Mouse (Mus musculus): ENCODE data around the gene Edem2.
A peak's percentile ranks its signal among the peaks of the same experiment; 100 is the strongest.

The Edem2 gene

DNA sequence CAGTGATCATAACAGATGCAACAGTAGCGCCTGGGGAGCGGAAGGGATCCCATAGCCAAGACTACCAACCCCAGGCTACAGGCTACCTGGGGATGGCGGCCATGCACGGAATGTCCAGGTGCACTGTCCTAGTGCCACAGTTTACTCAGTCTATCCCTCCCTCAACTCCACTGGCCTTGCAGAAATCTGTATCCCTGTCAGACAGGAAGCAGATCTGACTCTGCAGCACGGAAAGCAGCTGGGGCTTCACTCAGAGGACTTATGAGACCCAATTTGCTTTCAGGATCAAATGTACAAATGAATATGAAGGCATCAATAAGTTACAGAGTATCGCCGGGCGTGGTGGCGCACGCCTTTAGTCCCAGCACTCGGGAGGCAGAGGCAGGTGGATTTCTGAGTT, 41.5 kb downstream of the Edem2 start:
- no peak for DNase-seq (ENCODE audit: low spot score in 2 of 2)

DNA sequence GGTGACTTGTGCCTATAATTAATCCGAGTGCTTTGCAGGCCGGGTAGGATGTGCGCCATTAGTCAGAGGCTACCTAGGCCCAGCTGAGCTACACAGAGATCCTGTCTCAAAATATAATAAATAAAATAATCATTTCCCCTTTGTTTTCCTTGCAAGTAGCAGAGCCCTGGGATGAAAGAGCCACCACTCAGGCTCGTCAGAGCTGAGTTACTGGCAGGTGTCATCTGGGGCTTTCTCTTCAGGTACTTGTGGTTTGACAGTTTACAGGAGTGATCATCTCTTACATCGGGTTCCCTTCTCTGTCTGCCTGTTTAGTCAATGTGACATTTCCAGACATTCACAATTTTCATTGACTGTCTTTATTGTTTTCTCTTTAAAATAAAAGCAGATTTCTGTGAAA, 42.7 kb downstream of the Edem2 start:
- no peak for DNase-seq (ENCODE audit: low spot score in 2 of 2)

DNA sequence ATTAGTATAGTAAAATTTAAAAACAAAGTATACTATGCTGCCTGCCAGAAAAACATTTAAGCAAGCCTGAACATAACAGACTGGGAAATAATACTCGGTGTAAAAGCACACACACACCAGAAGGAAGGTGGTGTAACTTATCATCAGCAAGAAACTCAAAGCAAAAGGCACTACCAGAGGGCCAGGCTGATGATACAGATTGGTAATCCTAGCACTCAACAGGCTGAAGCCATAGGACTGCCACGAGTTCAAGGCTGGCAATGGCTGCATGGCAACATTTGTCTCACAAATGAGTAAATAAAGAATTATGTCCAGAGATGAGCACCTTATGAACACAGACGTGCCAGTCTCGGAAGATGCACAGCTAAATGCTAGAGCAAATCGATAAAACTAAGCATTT, 45.5 kb downstream of the Edem2 start:
- no peak for DNase-seq (ENCODE audit: low spot score in 2 of 2)

DNA sequence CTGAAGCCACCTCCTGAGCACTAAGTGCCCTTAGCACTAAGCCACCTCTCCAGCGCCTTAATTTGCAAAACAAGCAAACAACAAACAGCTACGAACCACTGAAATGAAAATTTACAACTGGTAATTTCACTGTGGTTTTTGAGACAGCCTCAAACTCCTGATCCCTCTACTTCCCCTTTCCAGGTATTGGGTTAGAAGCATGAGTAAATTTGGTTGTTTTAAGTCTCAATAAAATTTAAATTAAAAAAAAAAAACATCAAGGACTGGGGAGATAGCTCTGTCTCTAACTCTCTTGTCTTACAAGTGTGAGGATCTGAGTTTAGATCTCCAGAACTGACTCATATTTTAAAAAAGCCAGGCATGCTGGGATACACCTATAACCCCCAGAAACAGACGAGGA, 46.1 kb downstream of the Edem2 start:
- no peak for DNase-seq (ENCODE audit: low spot score in 2 of 2)

DNA sequence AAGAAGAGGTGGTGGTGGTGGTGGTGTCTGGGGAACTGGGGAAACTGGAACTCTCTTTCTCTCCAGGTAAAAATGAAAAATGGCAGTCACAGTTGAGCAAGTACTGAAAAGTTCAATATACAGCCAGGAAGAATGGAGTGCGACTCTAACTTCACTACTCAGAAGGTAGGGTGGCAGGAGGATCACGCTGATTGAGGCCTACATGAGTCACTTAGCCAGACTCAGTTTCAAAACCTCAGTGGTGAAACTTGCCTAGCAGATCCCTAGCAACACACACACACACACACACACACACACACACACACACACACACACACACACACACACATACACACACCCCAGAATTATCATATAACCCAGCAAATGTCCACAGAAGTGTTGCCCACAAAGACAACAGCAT, 47.4 kb downstream of the Edem2 start:
- DNase-seq (ENCODE audit: low spot score in 2 of 2) = no peak

DNA sequence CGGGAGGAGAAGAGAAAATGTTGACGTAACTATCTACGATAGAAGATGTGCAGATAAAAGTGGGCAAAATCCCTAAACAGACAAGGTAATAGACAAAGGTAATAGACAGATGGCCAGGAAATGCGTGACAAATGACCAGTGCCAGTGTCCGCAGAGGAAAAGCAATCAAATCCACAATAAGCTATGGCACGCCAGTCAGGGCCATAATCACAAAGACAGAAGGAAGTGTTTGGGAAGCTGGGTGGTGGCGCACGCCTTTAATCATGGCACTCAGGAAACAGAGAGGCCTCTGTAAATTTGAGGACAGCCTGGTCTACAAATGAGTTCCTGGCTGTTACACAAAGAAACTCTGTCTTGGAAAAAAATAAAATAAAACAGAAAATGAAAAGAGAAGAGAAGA, 48.1 kb downstream of the Edem2 start:
- DNase-seq (ENCODE audit: low spot score in 2 of 2) = no peak

DNA sequence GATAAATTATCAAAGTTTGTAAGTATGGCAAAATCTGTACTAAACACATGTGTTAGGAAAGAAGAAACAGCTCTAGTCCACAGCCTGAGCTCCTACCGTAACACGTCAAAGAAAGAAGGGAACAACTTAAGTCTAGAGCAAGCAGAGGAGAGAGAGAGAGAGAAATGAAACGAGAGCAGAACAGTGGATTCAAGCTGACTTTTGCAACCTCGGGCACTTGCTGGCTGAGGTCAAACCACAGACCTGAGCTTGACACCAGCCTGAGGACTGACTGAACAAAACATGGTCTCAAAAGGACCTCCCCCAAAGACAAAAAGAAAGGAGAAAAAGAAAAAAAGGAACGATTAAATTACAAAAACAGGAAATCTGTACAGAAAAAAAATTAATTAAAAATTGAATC, 48.7 kb downstream of the Edem2 start:
- no peak for DNase-seq (ENCODE audit: low spot score in 2 of 2)

DNA sequence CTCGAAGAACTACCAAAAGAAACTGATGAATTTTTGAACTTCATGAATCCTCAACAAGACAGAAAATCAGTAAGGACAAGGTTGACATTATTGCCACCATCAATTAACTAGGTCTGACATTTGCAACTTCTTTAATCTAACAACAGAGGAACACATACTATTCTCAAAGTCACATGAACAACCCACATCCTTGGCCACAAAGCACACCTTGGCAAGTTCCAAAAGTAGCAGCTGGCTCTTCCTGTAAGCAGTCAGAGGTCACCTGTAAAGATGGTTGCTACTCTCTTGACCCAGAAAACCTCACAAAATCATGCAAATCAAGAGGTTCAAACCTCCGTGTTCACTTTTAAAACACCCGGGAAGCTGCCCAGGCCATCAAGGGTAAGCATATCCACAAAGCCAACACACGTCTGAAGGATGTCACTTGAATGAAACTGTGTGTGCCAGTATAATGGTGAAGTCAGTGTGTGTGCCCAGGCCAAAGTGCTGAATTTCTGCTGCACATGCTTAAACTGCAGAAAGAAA, 49.6 kb downstream of the Edem2 start:
- DNase-seq (ENCODE audit: low spot score in 2 of 2) = peak; percentile 28 to 32

DNA sequence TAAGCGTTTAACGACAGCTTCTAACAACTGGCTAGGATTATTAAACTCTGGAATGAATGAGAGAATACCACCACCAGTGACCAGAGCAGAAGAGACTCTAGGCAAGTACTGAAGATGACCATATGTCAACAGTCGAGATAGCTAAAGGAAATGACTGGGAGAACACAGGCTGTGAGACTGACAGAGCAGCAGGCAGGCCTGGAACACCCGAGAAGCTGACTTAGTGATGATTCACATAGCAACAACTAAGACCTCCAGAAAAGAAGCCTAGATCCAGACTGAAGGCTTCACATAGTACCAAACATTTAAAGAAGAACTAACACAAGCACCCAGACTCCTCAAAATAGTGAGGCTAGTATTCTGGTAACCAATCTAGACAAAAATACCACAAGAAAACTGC, 54.2 kb downstream of the Edem2 start:
- DNase-seq (ENCODE audit: low spot score in 2 of 2) = no peak

DNA sequence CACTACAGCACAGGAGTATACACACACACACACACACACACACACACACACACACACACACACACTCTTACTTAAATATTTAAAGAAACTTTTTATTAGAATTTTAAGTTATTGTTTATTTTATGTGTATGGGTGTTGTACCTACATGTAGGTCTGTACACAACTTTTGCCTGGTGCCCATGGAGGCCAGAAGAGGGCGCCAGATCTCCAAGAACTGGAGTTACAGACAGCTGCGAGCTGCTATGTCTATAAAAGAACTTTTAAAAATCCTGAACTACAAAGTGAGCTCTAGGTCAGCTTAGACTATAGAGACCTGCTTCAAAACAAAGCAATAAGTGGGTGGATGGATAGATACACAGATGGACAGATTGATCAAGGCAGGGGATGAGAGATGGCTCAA, 55.7 kb downstream of the Edem2 start:
- peak; percentile 57 to 65 for DNase-seq (ENCODE audit: low spot score in 2 of 2)

DNA sequence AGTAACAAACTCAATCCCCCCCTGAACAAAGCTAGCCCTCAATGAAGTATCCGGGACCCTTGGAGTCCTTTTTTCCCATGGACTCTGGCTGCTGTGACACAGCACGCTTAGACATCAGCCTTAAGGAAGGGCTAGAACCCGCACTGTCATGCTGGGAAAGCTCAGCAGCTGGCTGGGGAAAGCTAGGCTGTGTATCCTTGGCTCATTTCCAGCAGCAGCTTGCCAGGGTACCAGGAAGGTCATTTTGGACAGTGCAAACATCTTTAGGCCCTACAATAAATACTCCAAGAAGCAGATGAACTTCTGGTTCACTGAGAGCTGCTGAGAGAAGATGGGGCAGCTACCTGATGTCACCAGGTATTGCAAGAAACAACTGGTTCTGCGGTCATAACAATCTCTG, 58.0 kb downstream of the Edem2 start:
- DNase-seq (ENCODE audit: low spot score in 2 of 2) = no peak

DNA sequence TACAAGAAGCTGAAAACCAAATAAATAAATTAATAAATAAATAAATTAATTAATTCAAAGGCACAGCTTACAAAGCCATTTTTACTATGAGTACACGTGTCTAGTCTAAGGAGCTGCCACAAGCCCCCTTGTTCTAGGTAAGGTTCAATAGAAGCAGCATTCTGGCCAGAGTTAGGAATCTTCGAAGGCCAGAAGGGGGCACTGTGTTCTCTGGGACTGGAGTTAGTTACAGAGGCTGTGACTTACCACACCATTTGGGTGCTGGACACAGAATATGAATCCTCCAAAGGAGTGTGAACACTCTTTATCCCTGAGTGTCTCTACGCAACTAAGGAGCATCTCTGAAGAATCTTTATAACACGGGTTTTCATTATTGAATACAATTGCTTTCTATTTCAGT, 60.8 kb downstream of the Edem2 start:
- DNase-seq (ENCODE audit: low spot score in 2 of 2) = peak; percentile 25 to 26

DNA sequence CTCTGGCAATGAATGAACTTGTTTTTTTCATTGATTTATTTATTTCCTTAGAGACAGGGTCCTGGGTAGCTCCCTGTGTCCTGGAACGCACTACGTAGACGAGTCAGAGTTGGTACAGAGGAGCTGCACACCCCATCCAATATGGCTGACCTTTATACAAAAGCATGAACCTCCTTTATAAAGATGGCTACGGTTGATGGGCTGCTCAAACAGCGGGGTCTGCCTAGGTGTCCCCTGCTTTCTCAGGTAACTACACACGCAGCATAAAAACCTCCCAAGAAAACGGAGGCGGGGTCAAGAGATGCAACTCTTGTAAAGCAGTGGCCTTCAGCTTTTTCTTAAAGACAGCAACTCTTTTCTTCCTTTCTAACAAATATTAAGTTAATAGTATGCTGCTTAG, 61.4 kb downstream of the Edem2 start:
- DNase-seq (ENCODE audit: low spot score in 2 of 2) = no peak

DNA sequence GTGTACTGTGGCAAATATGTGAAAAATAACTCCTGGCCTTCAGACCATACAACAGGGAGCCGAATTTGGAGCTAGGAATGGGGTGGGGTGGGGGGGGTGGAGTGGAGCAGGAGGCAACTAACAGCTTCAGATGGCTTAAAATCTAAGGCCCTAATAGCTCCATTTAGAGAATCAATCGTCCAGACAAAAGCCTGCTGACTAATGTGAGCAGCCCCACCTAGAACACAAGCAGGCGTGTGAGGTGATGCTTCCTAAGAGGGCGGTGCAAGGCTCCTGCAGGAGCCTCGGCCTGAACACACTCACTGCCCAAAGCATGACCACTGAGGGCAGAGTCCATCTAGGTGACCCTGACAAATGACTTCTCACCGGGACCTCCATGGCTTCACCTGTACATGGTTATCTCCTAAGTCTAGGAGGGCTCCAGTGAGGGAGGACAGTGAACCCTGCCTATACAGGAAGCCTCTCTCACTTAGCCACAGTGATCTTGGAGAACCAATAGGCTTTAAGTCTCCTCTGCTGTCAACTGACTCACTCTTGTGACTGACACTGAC, 65.3 kb downstream of the Edem2 start:
- DNase-seq (ENCODE audit: low spot score in 2 of 2) = no peak

DNA sequence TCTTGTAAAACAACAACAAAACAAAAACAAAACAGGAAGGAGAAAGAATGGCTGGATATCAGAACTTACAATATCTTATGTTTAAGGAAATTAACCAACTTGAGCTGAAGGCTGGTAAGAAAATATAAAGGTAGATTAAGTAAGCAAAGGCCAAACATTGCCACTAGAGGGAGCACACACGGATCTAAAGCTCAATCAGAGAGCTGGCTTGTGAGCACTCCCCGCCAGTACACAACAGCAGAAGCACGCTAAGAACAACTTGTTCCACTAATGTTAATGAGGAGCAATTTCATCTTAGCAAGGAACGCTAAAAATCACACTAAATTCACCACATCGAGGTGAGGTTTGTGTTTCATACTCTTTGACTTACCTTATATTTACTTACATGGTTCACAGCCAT, 66.2 kb downstream of the Edem2 start:
- DNase-seq (ENCODE audit: low spot score in 2 of 2) = peak; percentile 22 to 34

DNA sequence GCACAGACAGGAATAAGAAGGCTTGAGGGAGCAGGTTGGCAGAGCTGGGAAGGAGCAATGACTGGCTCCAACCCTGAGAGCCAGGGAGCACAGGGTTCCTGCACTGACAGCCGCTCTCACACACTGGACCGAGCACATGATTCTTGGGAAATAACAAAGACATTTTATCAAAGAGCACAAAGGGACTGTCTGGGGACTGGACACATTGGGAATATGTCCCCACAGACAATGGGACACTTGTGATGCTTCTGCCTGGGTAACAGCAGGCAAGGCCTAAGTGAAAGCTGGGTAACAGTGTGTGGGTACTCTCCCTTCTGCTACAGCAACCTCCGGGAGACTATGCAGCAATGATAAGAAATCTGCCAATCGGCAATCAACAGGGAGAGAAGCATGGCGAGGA, 66.9 kb downstream of the Edem2 start:
- no peak for DNase-seq (ENCODE audit: low spot score in 2 of 2)

DNA sequence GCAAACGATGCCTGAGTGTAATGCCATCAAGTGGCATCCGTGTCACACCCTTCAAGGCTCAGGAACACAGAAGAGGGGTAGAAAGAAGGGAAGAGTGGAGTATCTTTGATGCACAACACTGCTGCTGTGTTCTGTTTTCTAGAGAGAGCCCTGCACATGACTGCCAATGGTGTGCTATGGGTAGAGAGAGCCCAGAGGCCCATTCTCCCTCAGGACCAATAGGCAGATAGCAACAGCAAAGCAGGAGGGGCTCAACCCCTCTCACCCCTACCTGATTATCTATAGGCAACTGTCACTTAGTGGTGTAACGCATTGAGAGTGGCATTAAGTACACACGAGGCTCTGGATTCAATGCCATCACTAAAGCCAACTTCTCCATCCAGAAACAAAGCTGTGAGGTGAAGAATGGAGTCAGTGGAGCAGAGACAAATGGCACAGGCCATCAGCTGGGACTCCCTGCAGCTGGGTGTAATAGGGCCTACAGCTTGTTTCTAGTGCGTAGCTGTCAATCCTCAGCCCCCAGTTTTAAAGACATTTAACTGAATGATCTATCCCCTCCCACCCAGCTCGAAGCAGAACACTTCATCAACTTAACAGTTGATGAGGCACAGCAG, 73.4 kb downstream of the Edem2 start:
- DNase-seq (ENCODE audit: low spot score in 2 of 2) = no peak

DNA sequence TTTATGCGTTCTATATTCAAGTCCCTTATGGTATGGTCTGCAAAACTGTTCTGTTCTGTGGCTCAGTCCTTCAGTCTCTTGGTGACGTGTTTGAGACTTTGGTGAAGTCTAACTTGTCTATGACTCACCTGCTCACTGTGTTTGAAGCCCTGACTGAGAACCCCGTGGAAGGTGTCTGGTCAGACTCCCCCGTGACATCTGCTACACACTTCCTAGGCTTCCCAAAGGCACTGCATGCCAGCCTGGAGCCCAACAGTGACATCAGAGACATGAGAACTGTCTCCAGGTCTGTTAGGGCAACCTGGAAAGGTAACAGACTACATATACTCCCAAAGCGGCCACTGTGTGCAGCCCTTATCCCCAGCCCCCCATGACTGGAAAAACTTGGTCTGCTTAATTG, 76.7 kb downstream of the Edem2 start:
- DNase-seq (ENCODE audit: low spot score in 2 of 2) = no peak
